In genomic region chr2:83729339-83729738, GRCm38 (mm10) we compare ENCODE assay signal across 8 mouse cellular contexts. TPM values are rescaled to one million over a fixed set of nuclear protein-coding genes. Genes with fewer than 3 reads are reported as not detected.
DNase-seq lines count a peak whose midpoint lies in the region.

No protein-coding gene starts in this region.

- intact Hi-C loops in heart, postnatal 36 days (cut with DNase I), result no loop called here

- DNase-seq in cerebellum, adult 9-11 months, result peak; percentile 17
- DNase-seq in cerebellum, adult 11-12 months, result no peak
- DNase-seq in urinary bladder, postnatal 14 days (ENCODE audit: low spot score), result peak; percentile 77
- DNase-seq in urinary bladder, postnatal 10 days (ENCODE audit: low spot score), result no peak
- peak; percentile 83 to 85 for DNase-seq in heart, postnatal 36 days
- peak; percentile 89 for DNase-seq in lung, postnatal 10 days
- DNase-seq in spleen, adult 12 weeks (ENCODE audit: low spot score), result no peak
- DNase-seq in thymus, postnatal 10 days (ENCODE audit: low spot score in 2 of 2), result no peak

RNA-seq across cellular contexts. Expression of gene Itgav, which starts 5.1 kb away (rescaled TPM):
- total RNA-seq in heart, postnatal 36 days (2021), result 10 to 100 TPM; 40.6 to 41.4 TPM

Comparison
In these comparisons a context has a peak if more than half of its experiments do, and no peak if none do; other contexts are left out.
1. DNase-seq: peak in cerebellum, adult 9-11 months (single experiment), urinary bladder, postnatal 14 days (single experiment), heart, postnatal 36 days (2 of 2) and lung, postnatal 10 days (single experiment); none in cerebellum, adult 11-12 months (single experiment), urinary bladder, postnatal 10 days (single experiment), spleen, adult 12 weeks (single experiment) and thymus, postnatal 10 days (0 of 2).